Mouse (Mus musculus): ENCODE measurements at regions not wholly inside any gene's neighbourhood (a gene's known extent, or its start where the extent isn't known, plus 50 kb on each side); places are given as distances from the start of the nearest gene placed in this dataset.

DNA sequence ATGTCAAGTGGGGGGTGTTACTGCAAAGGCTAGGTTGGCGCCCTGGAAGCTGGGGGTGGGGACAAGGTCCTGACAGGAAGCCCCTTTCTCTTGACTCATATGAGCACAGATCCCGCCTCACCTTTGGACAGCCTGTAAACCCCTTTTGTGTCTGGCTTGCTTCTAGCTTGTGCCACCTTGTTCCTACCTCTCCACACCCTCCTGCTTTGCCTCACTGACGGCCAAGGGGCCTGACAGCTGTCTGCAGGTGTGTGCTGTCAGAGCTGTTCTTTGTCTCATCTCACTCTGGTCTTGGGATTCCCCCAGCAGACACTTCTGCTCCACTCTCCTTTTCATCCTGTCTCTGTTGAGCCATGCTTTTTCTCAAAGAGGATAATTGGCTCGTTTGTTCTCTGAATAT, 137.9 kb downstream of the Ipo8 start:
- TF ChIP-seq CTCF (IDR thresholded peaks at IDR 0.05; ENCODE audit: low read depth, low read length) (no peak), POLR2A (IDR thresholded peaks at IDR 0.05; ENCODE audit: extremely low read depth, insufficient read depth, low read length) (no peak)

Measured in liver, adult 2 months (tissue).